Mouse (Mus musculus) testis, postnatal 14 days (tissue): ENCODE results near the gene Gdf2.

Experiments used
- DNase-seq: peaks from one replicate; pipeline ENCODE4 v3.0.0; 2021; ENCODE audit warnings: low spot score

Gene Gdf2

GRCm38 (mm10) chr14:33958186-33958585 lies 17.3 kb downstream of the Gdf2 start:
- no peak for DNase-seq

- DNase-seq, result no peak
Measured at GRCm38 (mm10) chr14:33958841-33959240, 18.0 kb downstream of the Gdf2 start.

GRCm38 (mm10) chr14:33959341-33959740 lies 18.5 kb downstream of the Gdf2 start:
- DNase-seq, result peak; percentile 34

- DNase-seq, result peak; percentile 59
Measured at GRCm38 (mm10) chr14:33965675-33966074, 24.8 kb downstream of the Gdf2 start.

GRCm38 (mm10) chr14:33972679-33973078 lies 31.8 kb downstream of the Gdf2 start:
- DNase-seq, result no peak

- DNase-seq, result no peak
Measured at GRCm38 (mm10) chr14:33974752-33975151, 33.9 kb downstream of the Gdf2 start.

- DNase-seq, result no peak
Measured at GRCm38 (mm10) chr14:33977748-33978147, 36.9 kb downstream of the Gdf2 start.

GRCm38 (mm10) chr14:33978604-33979059 lies 37.8 kb downstream of the Gdf2 start, which contains the start of gene Zfp488:
TSS of gene Zfp488 (minus strand) at chr14:33978764.
- peak; percentile 36 for DNase-seq

- DNase-seq, result no peak
Measured at GRCm38 (mm10) chr14:33989201-33989600, 48.4 kb downstream of the Gdf2 start.

- no peak for DNase-seq
Measured at GRCm38 (mm10) chr14:33991971-33992370, 51.1 kb downstream of the Gdf2 start.

- DNase-seq, result no peak
Measured at GRCm38 (mm10) chr14:33993051-33993450, 52.2 kb downstream of the Gdf2 start.

GRCm38 (mm10) chr14:33993521-33994289 lies 52.9 kb downstream of the Gdf2 start:
- DNase-seq, result no peak
